Mouse (Mus musculus) layer of hippocampus, adult 18-20 months (tissue): ENCODE data around the gene Glt28d2. TPM values are rescaled to one million over a fixed set of nuclear protein-coding genes. Genes with fewer than 3 reads are reported as not detected.

Experiments
- DNase-seq, 2 experiments: peaks; one replicate each; pipeline ENCODE4 v3.0.0; 2022; ENCODE audit warnings: low spot score in 2 of 2
- total RNA-seq, 2 experiments: library from RNA; stranded (reverse); gene quantifications; 2 replicates each; pipeline ENCODE4 v1.2.3; 2021

Glt28d2 gene
- total RNA-seq, 2 experiments from 2014 or later, result 0.17 to 0.23 TPM

DNA sequence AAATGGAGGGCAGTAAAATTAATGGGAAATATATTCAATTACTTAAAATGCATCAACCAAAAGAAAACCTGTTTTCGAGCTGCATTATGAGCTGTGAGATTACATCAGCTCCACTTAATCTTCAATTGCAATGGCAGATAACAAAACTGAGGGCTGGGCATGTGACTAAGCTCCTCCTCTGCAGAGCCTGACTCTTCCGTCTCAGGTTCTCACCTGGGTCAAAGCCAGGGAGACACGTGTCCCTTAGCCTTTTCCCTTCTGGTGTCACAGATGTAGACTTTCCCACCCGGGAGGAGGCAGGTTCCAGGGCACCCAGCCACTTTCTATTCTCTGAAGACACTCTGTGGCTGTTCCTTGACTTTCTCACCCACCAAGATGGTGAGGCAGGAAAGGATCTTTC, 58.3 kb downstream of the Glt28d2 start:
- no peak for DNase-seq

DNA sequence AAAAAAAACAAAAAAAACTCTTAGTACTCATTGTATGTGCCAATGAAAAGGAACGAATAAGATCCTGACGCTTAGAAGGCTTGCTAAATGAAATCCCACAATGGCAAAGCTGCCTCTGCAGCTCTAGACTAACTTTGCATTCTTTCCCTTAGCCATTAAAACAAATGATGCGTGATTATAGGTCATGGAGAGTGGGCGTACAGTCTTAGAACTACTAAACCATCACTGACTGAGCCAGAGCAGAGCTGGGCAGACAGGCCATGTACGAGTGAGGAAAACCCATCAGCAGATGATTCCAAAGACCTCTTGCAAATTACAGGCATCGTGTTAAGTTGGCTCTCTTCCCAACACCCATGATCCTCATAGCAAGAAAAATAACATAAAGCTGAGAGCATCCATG, 59.5 kb downstream of the Glt28d2 start:
- DNase-seq, result no peak

DNA sequence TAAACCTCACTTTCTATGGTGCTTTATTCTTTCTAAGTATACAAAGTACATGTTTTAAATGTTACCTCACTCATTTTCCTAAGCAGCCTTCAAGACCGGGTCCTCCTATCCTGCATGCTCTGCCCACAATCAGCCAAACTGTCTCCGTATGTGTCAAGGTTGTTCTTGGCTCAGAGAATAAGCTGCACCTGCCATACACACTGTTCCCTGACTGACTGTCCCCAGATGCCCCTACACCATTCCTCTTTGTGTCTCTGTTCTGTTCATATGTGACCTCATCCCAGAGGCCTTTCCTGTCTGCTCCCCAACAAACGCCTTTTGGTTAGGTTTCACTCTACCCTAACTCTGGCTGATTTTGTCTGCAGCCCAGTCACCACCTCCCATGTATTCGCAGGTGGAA, 60.0 kb downstream of the Glt28d2 start:
- no peak for DNase-seq

- DNase-seq, result no peak
Observed at GRCm38 (mm10) chr3:85820839-85821548, 66.3 kb downstream of the Glt28d2 start.

Other genes with a start within 250 kb of the Glt28d2 start
- 10 to 100 TPM; 10.1 to 10.5 TPM for gene Fam160a1, start 70.2 kb downstream of the Glt28d2 start, total RNA-seq
- 1 to 10 TPM; 1.3 to 1.9 TPM for gene Gm37240, start within 50 bp of the Glt28d2 start, total RNA-seq
- 10 to 100 TPM; 18.1 to 21.2 TPM for gene Sh3d19, start 83.6 kb upstream of the Glt28d2 start, total RNA-seq
- gene Prss48, start 115.0 kb upstream of the Glt28d2 start, total RNA-seq, result not detected